Mouse (Mus musculus): Measurements from ENCODE around the gene Pcyt1a. TPM values are rescaled to one million over a fixed set of nuclear protein-coding genes. Genes with fewer than 3 reads are reported as not detected.

Pcyt1a gene
- polyA plus RNA-seq (2016; fragmentation: Nextera tagmentation; extraction: Ambion mirVana) = 41.7 and 41.9 TPM in 2 replicates

- 0 out of 2 replicates have a peak, but pooled peaks cover 5% of the 10 kb centered on the region for H3K36me3 ChIP-seq (replicated peaks)
- H3K9me3 ChIP-seq = no peaks in the 10 kb centered on the region
- H3K27ac ChIP-seq = peak within 1 kb of the TSS; percentile 93
- H3K4me3 ChIP-seq = peak within 1 kb of the TSS; percentile 78
- peaks cover 27% of the 10 kb centered on the region for H3K4me1 ChIP-seq
- no peaks in the 10 kb centered on the region for H3K27me3 ChIP-seq (ENCODE audit: poor library complexity, severe bottlenecking)
- peak; percentile 93 for DNase-seq (ENCODE audit: extremely low spot score, low spot score)
- WGBS = under 1% methylated on average over 54 of the region's 54 CpGs
Observed at GRCm38 (mm10) chr16:32430474-32431046, at the start of gene Pcyt1a. TSS of gene Pcyt1a (plus strand) at chr16:32430921.

DNA sequence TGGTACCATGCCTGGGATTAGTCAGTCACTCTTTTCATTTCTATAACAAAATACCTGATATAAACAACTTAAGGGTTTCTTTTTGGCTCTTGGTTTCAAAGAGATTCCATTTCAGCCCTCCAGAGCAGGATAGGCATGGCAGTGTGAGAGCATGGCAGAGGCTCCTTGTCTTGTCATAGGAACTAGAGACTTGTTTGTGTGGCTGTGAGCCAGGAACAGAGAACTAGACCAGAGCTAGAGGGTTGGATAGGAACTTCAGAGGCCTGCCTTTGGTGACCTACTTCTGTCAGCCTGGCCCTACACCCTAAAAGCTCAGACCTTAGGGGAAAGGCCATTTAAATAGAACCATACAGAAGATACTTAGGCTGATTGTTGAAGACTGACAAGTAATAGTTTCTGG, 47.8 kb upstream of the Pcyt1a start:
- Histone ChIP-seq H3K4me1 (no peaks in the 10 kb centered on the region), H3K36me3 (replicated peaks) (peaks cover 97% of the 10 kb centered on the region), H3K4me3 (no peak overlapping the region), H3K27me3 (ENCODE audit: poor library complexity, severe bottlenecking) (no peaks in the 10 kb centered on the region), H3K27ac (no peak overlapping the region), H3K9me3 (no peaks in the 10 kb centered on the region)
- DNase-seq (ENCODE audit: extremely low spot score, low spot score) = no peak

GRCm38 (mm10) chr16:32384885-32385284, 45.8 kb upstream of the Pcyt1a start:
- Histone ChIP-seq H3K36me3 (replicated peaks) (peaks cover 92% of the 10 kb centered on the region), H3K27ac (no peak overlapping the region), H3K27me3 (ENCODE audit: poor library complexity, severe bottlenecking) (no peaks in the 10 kb centered on the region), H3K4me1 (no peaks in the 10 kb centered on the region), H3K4me3 (no peak overlapping the region), H3K9me3 (no peaks in the 10 kb centered on the region)
- 92% methylated on average over 2 of the region's 2 CpGs for WGBS
- no peak for DNase-seq (ENCODE audit: extremely low spot score, low spot score)

- H3K27me3 ChIP-seq (ENCODE audit: poor library complexity, severe bottlenecking) = no peaks in the 10 kb centered on the region
- no peaks in the 10 kb centered on the region for H3K4me1 ChIP-seq
- H3K27ac ChIP-seq = no peak overlapping the region
- no peak overlapping the region for H3K4me3 ChIP-seq
- no peaks in the 10 kb centered on the region for H3K9me3 ChIP-seq
- 91% methylated on average over 3 of the region's 3 CpGs for WGBS
- no peak for DNase-seq (ENCODE audit: extremely low spot score, low spot score)
- H3K36me3 ChIP-seq (replicated peaks) = peaks cover 92% of the 10 kb centered on the region
Observed at GRCm38 (mm10) chr16:32386826-32387225, 43.9 kb upstream of the Pcyt1a start.

DNA sequence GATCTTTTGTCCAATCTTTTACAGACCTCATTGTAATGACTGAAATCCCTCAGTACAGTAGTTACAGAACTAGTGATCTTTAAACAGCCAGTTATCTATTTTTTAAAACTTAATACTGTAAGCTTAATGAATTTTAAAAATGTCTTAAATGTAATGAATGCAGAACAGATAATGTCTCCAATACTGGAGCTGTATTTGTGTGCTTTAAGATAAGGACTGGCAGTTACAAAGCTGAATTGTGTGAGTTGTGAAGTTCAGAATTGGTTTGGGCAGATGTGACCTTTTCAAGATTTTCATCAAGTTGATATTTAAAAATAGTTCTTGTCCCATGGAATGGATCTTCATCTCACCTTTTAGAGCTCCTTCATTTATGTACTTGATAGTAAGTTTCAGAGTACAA, 41.7 kb upstream of the Pcyt1a start:
- Histone ChIP-seq H3K27me3 (ENCODE audit: poor library complexity, severe bottlenecking) (no peaks in the 10 kb centered on the region), H3K9me3 (no peaks in the 10 kb centered on the region), H3K27ac (no peak overlapping the region), H3K4me3 (no peak overlapping the region), H3K4me1 (no peaks in the 10 kb centered on the region), H3K36me3 (replicated peaks) (peaks cover 89% of the 10 kb centered on the region)
- DNase-seq (ENCODE audit: extremely low spot score, low spot score) = no peak

GRCm38 (mm10) chr16:32389841-32390240, 40.9 kb upstream of the Pcyt1a start:
- no peak for DNase-seq (ENCODE audit: extremely low spot score, low spot score)
- WGBS = 92% methylated on average over 3 of the region's 3 CpGs
- H3K4me3 ChIP-seq = no peak overlapping the region
- H3K27ac ChIP-seq = no peak overlapping the region
- no peaks in the 10 kb centered on the region for H3K9me3 ChIP-seq
- H3K27me3 ChIP-seq (ENCODE audit: poor library complexity, severe bottlenecking) = no peaks in the 10 kb centered on the region
- no peaks in the 10 kb centered on the region for H3K4me1 ChIP-seq
- H3K36me3 ChIP-seq (replicated peaks) = peaks cover 81% of the 10 kb centered on the region

DNA sequence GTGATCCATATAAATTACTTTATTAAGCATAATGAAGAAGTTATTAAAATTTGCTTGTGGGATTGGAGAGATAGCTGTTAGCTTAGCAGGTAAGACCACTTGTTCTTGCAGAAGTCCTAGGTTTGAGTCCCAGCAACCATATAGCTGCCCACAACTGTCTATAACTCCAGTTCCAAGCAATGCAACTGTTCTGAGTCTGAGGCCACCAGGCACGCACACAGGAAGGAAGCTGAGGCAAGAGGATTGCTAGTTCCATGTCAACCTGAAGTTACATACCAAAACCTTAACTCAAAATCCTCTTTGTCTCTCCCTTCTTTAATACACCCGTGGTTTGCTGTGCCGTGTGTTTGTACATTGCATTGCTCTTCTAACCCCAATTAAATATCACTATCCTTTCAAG, 39.8 kb upstream of the Pcyt1a start:
- Histone ChIP-seq H3K4me1 (peaks cover 7% of the 10 kb centered on the region; the same call in 1 of the 2 replicates), H3K36me3 (replicated peaks) (peaks cover 71% of the 10 kb centered on the region), H3K4me3 (no peak overlapping the region), H3K27ac (no peak overlapping the region), H3K27me3 (ENCODE audit: poor library complexity, severe bottlenecking) (no peaks in the 10 kb centered on the region), H3K9me3 (no peaks in the 10 kb centered on the region)
- DNase-seq (ENCODE audit: extremely low spot score, low spot score) = no peak
- WGBS = 93% methylated on average over 3 of the region's 3 CpGs

- Histone ChIP-seq H3K4me1 (peaks cover 15% of the 10 kb centered on the region; the same call in 1 of the 2 replicates), H3K36me3 (replicated peaks) (peaks cover 29% of the 10 kb centered on the region), H3K27ac (no peak overlapping the region), H3K27me3 (ENCODE audit: poor library complexity, severe bottlenecking) (no peaks in the 10 kb centered on the region), H3K4me3 (no peak overlapping the region), H3K9me3 (no peaks in the 10 kb centered on the region)
- no peak for DNase-seq (ENCODE audit: extremely low spot score, low spot score)
- 77% methylated on average over 6 of the region's 6 CpGs for WGBS
Observed at GRCm38 (mm10) chr16:32395679-32396540, 34.8 kb upstream of the Pcyt1a start.

GRCm38 (mm10) chr16:32396541-32396835, 34.2 kb upstream of the Pcyt1a start:
- Histone ChIP-seq H3K4me1 (peaks cover 15% of the 10 kb centered on the region; the same call in 1 of the 2 replicates), H3K36me3 (replicated peaks) (peaks cover 23% of the 10 kb centered on the region), H3K4me3 (no peak overlapping the region), H3K27me3 (ENCODE audit: poor library complexity, severe bottlenecking) (no peaks in the 10 kb centered on the region), H3K27ac (no peak overlapping the region), H3K9me3 (no peaks in the 10 kb centered on the region)
- 69% methylated on average over 3 of the region's 3 CpGs for WGBS
- no peak for DNase-seq (ENCODE audit: extremely low spot score, low spot score)

DNA sequence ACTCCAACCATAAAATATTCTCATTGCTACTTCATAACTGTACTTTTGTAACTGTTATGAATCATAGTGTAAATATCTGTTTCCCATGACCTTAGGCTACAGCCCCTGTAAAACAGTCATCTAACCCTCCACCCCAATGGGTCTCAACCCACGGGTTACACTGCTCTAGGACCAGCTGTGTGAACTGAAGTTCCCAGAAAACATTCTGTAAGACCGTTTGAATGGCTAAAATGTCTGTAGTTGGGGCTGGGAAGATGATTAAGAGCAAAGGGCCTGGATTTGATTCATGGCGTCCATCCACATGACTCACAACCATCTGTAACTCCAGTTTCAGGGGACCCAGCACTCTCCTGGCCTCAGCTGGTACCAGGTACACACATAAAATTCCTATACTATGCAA, 32.5 kb upstream of the Pcyt1a start:
- Histone ChIP-seq H3K4me1 (peaks cover 15% of the 10 kb centered on the region; the same call in 1 of the 2 replicates), H3K9me3 (no peaks in the 10 kb centered on the region), H3K36me3 (replicated peaks) (peaks cover 9% of the 10 kb centered on the region), H3K27ac (no peak overlapping the region), H3K4me3 (no peak overlapping the region), H3K27me3 (ENCODE audit: poor library complexity, severe bottlenecking) (no peaks in the 10 kb centered on the region)
- WGBS = 84% methylated on average over 3 of the region's 3 CpGs
- DNase-seq (ENCODE audit: extremely low spot score, low spot score) = no peak

- H3K36me3 ChIP-seq (replicated peaks) = no peaks in the 10 kb centered on the region
- no peak for DNase-seq (ENCODE audit: extremely low spot score, low spot score)
- 89% methylated on average over 7 of the region's 7 CpGs for WGBS
Observed at GRCm38 (mm10) chr16:32400267-32400666, 30.5 kb upstream of the Pcyt1a start, which contains the start of gene Tm4sf19. TSS of gene Tm4sf19 (plus strand) at chr16:32400506.

GRCm38 (mm10) chr16:32401335-32401965, 29.3 kb upstream of the Pcyt1a start:
- 77% methylated on average over 9 of the region's 9 CpGs for WGBS
- Histone ChIP-seq H3K36me3 (replicated peaks) (no peaks in the 10 kb centered on the region), H3K27me3 (ENCODE audit: poor library complexity, severe bottlenecking) (no peaks in the 10 kb centered on the region), H3K27ac (no peak overlapping the region), H3K4me1 (0 out of 2 replicates have a peak, but pooled peaks cover 2% of the 10 kb centered on the region), H3K9me3 (no peaks in the 10 kb centered on the region), H3K4me3 (no peak overlapping the region)
- DNase-seq (ENCODE audit: extremely low spot score, low spot score) = no peak

More at GRCm38 (mm10) chr16:32400267-32400666, 30.5 kb upstream of the Pcyt1a start, which contains the start of gene Tm4sf19:
- Histone ChIP-seq H3K27ac (no peak within 1 kb of the TSS), H3K9me3 (no peaks in the 10 kb centered on the region), H3K4me3 (no peak within 1 kb of the TSS), H3K4me1 (peaks cover 14% of the 10 kb centered on the region; the same call in 1 of the 2 replicates), H3K27me3 (ENCODE audit: poor library complexity, severe bottlenecking) (no peaks in the 10 kb centered on the region)

DNA sequence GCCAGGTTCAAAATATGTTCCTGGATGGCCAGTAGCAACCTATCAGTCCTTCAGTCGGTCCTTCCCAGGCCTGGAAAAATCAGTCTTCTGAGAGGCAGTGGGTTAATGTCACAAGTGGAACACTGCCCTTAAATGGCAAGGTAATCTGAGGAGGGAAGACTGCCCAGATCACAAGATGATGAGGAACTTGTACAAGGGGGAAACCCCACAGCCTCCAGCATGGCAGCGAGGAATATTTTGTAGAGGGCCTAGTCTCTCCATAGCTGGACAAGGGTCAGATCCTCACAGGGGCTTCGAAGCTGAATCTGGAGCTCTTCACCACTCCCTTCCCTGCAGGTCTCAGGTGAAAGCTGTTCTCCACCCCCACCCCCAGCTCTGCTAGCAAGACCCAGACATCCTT, 27.9 kb upstream of the Pcyt1a start:
- no peak for DNase-seq (ENCODE audit: extremely low spot score, low spot score)
- WGBS = 91% methylated on average over 3 of the region's 3 CpGs
- H3K27ac ChIP-seq = no peak overlapping the region
- no peaks in the 10 kb centered on the region for H3K4me1 ChIP-seq
- no peak overlapping the region for H3K4me3 ChIP-seq
- H3K27me3 ChIP-seq (ENCODE audit: poor library complexity, severe bottlenecking) = no peaks in the 10 kb centered on the region
- H3K36me3 ChIP-seq (replicated peaks) = no peaks in the 10 kb centered on the region
- H3K9me3 ChIP-seq = no peaks in the 10 kb centered on the region
